25 mouse cellular contexts compared by ENCODE assay signal in the genomic region with DNA sequence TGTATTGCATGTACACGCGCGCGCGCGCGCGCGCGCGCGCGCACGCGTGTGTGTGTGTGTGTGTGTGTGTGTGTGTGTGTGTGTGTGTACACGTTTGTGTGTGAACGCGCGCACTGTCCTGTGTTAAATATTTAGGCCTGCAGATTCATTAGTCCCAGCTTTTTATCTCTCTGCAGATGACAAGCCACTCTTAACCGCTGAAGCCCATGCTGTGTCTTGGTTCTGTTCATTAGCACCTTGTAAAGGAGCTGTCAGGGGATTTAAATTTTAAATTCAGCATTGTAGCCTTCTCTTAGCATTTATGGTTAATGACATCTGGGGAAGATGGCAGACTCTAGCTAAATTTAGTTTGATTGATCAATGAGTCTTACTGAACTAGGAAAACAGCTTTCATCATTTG.
"Had no signal": no experiment of that assay in that cellular context is flagged by ENCODE, and none has a peak within 500 bp of the region (broad histone marks: within the 10 kb centered on the region; RNA-seq: fewer than 3 reads in every experiment).

No protein-coding gene starts in this region.

- H3K27ac ChIP-seq: heart, embryonic 10.5 days; hindbrain, embryonic 10.5 days; hindbrain, embryonic 12.5 days; hindbrain, embryonic 14.5 days; intestine, embryonic 15.5 days; layer of hippocampus, adult 2 months; left cerebral cortex, adult 2 months; limb, embryonic 10.5 days; limb, embryonic 12.5 days; liver, embryonic 13.5 days had no signal

- H3K36me3 ChIP-seq: heart, embryonic 10.5 days; heart, embryonic 12.5 days; hindbrain, embryonic 10.5 days; hindbrain, embryonic 12.5 days; intestine, embryonic 15.5 days; limb, embryonic 10.5 days; limb, embryonic 12.5 days; liver, embryonic 13.5 days had no signal

- H3K9ac ChIP-seq: heart, embryonic 12.5 days; hindbrain, embryonic 12.5 days; hindbrain, embryonic 14.5 days; intestine, embryonic 15.5 days; limb, embryonic 12.5 days; liver, embryonic 13.5 days had no signal

- ATAC-seq: hindbrain, embryonic 16.5 days; inflammation-experienced regulatory T-cells, adult 6 months; intestine, embryonic 15.5 days; intestine, postnatal 0 days had no signal

- H3K4me2 ChIP-seq: heart, embryonic 12.5 days; hindbrain, embryonic 12.5 days; hindbrain, embryonic 14.5 days; intestine, embryonic 15.5 days; limb, embryonic 12.5 days; liver, embryonic 11.5 days; liver, embryonic 13.5 days had no signal

- H3K4me1 ChIP-seq: heart, embryonic 10.5 days; heart, embryonic 12.5 days; hindbrain, embryonic 12.5 days; intestine, embryonic 15.5 days; liver, embryonic 13.5 days had no signal

- H3K27me3 ChIP-seq: heart, embryonic 12.5 days; hindbrain, embryonic 12.5 days; intestine, embryonic 15.5 days; liver, embryonic 13.5 days had no signal

- H3K9me3 ChIP-seq: heart, embryonic 10.5 days; heart, embryonic 12.5 days; hindbrain, embryonic 10.5 days; hindbrain, embryonic 12.5 days; intestine, embryonic 15.5 days; limb, embryonic 10.5 days; limb, embryonic 12.5 days; liver, embryonic 13.5 days had no signal

- H3K4me3 ChIP-seq: heart, embryonic 10.5 days; heart, embryonic 12.5 days; hindbrain, embryonic 10.5 days; hindbrain, embryonic 12.5 days; intestine, embryonic 15.5 days; layer of hippocampus, adult 2 months; left cerebral cortex, adult 2 months; limb, embryonic 10.5 days; limb, embryonic 12.5 days; liver, embryonic 13.5 days had no signal

- DNase-seq: gastrocnemius, postnatal 25 days; heart, adult 18-20 months; heart, postnatal 10 days; heart, postnatal 4 days; kidney, adult 18-20 months; kidney, adult 8-10 months; kidney, postnatal 10 days; kidney, postnatal 25 days; kidney, postnatal 4 days; liver; liver, embryonic 13.5 days had no signal
